Mouse (Mus musculus) 3T3-L1 (cell line): ENCODE results near the gene Fcrla.

Source experiments
- DNase-seq: peaks from one replicate; pipeline ENCODE4 v3.0.0-alpha.2; 2015; ENCODE audit warnings: low read depth, low spot score

The Fcrla gene

DNA sequence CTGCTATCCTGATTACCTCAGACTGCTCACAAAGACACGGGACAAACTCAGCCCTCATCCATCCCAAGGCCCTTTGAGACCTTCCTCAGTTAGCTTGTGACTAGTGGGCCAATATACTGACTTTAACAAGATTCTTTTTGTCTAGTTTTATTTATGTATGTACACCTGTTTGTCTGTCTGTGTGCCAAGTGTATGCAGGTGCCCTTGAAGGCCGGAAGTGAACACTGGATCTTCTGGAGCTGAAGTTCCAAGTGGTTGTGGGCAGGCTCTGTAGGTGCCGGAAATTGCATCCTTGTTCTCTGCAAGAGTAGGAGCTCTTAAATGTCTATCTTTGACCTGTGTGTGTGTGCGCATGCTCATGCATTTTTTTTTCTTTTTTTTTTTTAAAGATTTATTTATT lies 1.9 kb upstream of the Fcrla start:
- no peak for DNase-seq

DNA sequence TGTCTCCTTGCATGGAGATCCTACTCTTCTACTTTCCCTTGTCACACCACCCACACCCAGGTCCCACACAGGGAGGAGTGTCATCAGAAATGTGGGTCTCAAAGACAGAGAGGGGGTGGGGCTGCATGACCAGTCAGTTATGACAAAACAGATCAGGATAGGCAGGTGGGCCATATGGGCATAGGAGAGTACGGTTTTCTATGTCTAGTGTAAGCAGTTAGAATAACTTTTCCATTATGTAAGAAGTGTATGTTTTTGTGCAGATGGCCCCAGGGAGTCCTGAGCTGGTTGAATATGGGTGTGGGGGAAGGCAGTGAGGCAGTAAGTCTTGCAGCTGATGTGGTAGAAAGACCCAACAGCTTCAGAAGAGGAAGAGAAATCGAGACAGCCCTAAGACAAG lies 1.1 kb upstream of the Fcrla start:
- no peak for DNase-seq

- no peak for DNase-seq
Observed at GRCm38 (mm10) chr1:170926941-170927340, 442 bp downstream of the Fcrla start.

GRCm38 (mm10) chr1:170924485-170924884 lies 2.9 kb downstream of the Fcrla start:
- DNase-seq, result no peak

GRCm38 (mm10) chr1:170919308-170919707 lies 8.1 kb downstream of the Fcrla start:
- DNase-seq, result no peak

DNA sequence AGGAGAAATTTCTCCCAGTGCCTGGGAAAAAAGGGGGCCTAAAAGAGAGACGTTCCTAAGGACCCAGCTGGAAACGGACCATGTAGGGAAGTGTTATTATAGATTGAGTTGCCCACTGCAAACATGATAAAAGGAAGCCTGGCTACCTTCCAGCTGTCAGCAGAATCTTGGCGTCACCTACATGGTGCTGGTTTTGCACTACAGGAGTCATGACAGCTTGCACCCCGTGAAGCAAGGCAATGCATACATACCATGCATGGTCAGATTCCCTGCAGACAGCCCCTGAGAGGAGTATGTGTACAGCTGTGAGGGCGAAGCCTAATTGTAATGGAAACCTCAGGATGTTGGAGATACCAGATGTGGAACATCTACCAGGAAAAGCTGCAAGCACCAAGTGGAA lies 11.7 kb downstream of the Fcrla start:
- DNase-seq, result no peak

- DNase-seq, result peak; percentile 76
Observed at GRCm38 (mm10) chr1:170912891-170913615, 14.3 kb downstream of the Fcrla start, which contains the start of gene Fcrlb. Gene Fcrlb (minus strand): TSS chr1:170912941.

DNA sequence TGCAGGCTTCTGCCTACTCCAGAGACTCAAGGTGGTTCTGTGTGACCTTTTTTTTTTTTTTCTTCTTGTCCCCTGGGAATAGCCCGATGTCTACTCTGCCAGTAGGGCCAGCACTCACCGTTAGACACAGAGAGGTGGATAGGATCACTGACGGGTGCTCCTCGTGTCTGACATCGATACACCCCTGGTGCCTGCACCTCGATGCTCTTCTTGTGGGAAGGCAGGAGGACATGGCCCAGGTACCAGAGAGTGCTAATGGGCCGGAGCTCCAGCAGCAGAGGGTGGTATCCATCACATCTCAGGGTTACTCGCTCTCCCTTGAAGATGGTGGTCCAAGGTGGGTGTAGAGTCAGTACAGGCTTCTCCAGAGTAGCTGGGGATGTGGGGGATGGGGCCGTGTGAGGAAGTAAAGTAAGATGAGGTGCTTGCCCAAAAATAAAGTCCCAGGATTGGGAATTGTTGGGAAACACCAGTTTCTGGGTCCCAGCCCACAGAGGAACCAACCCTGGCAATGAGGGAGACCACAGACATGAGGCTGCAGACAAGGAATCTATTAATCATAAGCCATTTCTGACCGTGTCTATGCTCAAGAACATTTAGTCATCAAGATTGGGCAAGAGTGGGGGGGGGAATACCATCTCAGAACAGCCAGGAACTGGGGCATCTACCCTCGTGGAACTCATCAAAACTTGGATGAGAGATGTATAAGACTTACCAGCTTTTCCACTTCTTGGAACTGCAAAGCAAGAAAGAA lies 15.3 kb downstream of the Fcrla start:
- DNase-seq, result peak; percentile 97

GRCm38 (mm10) chr1:170908341-170908740 lies 19.0 kb downstream of the Fcrla start:
- no peak for DNase-seq

- no peak for DNase-seq
Observed at GRCm38 (mm10) chr1:170907456-170908191, 19.8 kb downstream of the Fcrla start.

DNA sequence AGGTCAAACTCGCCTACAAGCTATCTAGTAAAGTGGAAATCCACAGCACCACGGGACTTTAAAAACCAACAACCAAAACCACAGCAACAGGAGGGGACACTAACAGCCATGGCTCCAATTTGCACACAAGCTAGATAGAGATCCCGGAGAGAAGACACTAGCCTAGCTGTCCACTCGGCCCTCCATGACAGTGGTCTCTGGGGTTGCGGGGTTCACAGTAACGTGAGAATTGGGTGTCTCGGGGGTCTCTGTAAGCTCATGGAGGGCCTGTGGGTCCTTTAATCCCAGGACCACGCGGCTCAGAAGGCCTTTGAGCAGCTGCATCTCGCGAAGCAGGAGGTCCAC lies 20.3 kb downstream of the Fcrla start:
- DNase-seq, result no peak

DNA sequence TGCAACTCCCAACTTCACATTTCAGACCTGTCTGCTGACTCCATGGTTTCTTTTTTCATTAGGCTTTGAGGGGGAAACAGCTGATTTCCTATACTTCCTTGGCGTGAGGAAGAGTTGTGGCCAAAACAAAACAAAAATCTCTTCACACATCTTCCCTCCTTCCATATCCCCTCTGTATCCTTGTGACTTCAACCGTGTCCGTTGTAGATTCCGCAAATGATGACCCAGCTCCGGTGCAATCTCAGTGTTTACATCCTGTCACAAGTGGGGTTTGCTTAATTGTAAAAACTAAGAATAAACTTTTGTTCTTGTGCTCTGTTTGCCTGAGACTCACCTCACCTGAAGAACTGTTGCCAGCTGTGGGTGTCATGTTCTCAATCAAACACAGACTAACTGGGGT lies 23.9 kb downstream of the Fcrla start:
- no peak for DNase-seq

GRCm38 (mm10) chr1:170901536-170902238 lies 25.7 kb downstream of the Fcrla start:
- DNase-seq, result peak; percentile 95

DNA sequence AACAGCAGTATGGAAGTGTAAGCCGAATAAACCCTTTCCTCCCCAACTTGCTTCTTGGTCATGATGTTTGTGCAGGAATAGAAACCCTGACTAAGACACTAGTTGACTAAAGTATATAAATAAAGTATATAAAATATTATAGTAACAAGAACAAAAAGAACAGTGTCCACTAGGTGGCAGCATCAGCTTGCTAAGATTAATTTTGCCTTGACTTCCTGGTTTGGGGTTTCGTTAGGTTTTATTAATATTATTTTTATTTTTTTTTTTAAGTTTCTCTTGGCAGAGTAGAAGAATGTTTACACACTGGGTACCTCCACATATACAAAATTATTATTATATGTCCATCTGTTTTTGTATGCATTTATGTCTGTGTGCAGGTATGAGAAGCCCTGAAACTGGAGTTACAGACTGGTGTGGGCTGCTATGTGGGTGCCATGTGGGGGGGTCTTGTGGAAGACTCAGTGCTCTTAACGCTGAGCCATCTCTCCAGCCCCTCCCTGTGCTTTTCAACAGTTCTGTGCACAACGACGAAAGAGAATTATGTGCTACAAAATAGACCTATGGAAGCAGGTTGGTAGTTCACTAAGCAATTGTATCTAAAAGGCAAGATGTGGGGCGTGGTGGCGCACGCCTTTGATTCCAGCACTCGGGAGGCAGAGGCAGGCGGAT lies 26.4 kb downstream of the Fcrla start:
- peak; percentile 93 for DNase-seq

DNA sequence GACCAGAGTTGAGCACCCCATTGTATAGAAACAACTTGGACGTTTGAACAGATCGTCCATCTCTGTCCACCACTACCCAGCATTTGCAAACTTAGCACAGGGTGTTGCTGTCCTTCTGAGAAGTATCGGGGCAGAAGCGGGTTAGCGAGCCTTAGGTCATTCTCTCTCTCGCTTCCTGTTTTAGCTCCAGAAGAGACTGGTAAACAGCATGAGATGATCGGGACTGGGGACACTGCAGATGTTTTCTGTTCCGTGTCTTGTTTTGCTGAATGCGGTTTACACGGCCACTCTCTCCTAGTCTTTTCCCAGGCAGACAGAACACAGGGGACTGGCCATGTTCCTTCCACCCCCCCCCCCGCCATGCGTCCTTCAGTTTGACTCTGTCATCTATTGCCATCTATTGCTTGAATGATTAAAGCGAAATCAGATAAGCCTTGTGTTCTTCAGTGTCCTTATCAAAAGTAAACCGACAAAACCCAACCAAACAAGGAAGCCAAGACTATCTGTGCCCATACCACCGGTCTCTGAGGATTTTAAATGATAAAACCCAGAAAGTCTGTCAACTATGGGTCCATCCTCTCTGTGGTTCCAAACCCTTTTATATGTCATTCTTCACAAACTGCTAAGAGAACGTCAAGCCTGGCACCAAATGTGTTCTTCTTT lies 28.8 kb downstream of the Fcrla start:
- no peak for DNase-seq

DNA sequence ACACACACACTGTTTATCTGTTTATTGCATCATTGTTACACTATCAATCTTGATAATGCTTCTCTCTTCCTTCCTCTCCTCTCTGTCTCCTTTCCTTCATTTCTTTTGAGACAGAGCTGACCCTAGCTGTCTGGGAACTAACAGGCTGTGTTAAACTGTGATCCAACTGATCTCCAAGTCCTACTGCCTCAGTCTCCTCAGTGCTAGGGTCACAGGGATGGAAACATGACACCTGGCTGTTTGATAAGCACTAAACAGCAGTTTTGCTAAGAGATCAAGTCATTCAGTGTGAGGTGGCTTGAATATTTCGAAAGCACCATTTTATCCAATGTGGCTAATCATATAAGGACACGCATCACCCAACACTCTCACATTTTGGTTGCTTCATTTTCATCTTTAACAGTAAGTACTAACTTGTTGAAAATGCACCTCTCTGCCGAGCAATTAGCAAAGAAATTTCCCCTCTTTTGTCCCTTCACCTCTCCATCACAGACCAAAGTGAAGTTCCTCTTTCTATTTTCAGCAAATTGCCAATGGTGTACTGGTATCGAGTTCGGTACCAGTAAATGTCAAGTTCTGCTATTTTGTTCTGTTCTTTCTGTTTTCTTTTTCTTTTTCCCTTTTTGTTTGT lies 30.6 kb downstream of the Fcrla start:
- no peak for DNase-seq

GRCm38 (mm10) chr1:170894603-170895602 lies 32.5 kb downstream of the Fcrla start:
- DNase-seq, result peak; percentile 89

GRCm38 (mm10) chr1:170892279-170892678 lies 35.1 kb downstream of the Fcrla start:
- no peak for DNase-seq

- DNase-seq, result no peak
Observed at GRCm38 (mm10) chr1:170891646-170892045, 35.7 kb downstream of the Fcrla start.
